8 mouse cellular contexts compared by ENCODE assay signal in genomic region chr9:103112471-103113271, GRCm38 (mm10). TPM values are rescaled to one million over a fixed set of nuclear protein-coding genes. Genes with fewer than 3 reads are reported as not detected.
A peak's percentile ranks its signal among the peaks of the same experiment; 100 is the strongest.
DNase-seq lines count a peak whose midpoint lies in the region; ATAC-seq and TF ChIP-seq lines count a peak whose summit lies in the region.

No protein-coding gene starts in this region.

- TF ChIP-seq POLR2A in kidney, adult 2 months (IDR thresholded peaks at IDR 0.05; ENCODE audit: low read depth, low read length): no peak

- no peaks in the 10 kb centered on the region for H3K36me3 ChIP-seq in kidney, adult 2 months (ENCODE audit: control insufficient read depth, insufficient read depth, low read length)
- no peaks in the 10 kb centered on the region for H3K36me3 ChIP-seq in forebrain, embryonic 11.5 days (ENCODE audit: control insufficient read depth, insufficient read depth, low read length)
- no peaks in the 10 kb centered on the region for H3K36me3 ChIP-seq in kidney, embryonic 16.5 days (ENCODE audit: insufficient read depth, low read length)
- H3K36me3 ChIP-seq in stomach, embryonic 15.5 days: no peaks in the 10 kb centered on the region

- H3K9ac ChIP-seq in forebrain, embryonic 11.5 days (ENCODE audit: low read length): peak overlapping the region; percentile 75
- H3K9ac ChIP-seq in kidney, embryonic 16.5 days (replicated peaks; ENCODE audit: low read length): peak overlapping the region; percentile 82
- peak overlapping the region; percentile 19; the same call in 1 of the 2 replicates for H3K9ac ChIP-seq in stomach, embryonic 15.5 days

- no peak overlapping the region for H3K27ac ChIP-seq in kidney, adult 2 months (ENCODE audit: insufficient read depth, low read depth, low read length)
- H3K27ac ChIP-seq in forebrain, embryonic 11.5 days (ENCODE audit: low read depth, low read length): peak overlapping the region; percentile 68; the same call in 1 of the 2 replicates
- no peak overlapping the region for H3K27ac ChIP-seq in kidney, embryonic 16.5 days (ENCODE audit: low read length)
- no peak overlapping the region for H3K27ac ChIP-seq in stomach, embryonic 15.5 days

- peak overlapping the region; percentile 82 for H3K4me2 ChIP-seq in forebrain, embryonic 11.5 days (ENCODE audit: low read depth, low read length, severe bottlenecking)
- H3K4me2 ChIP-seq in kidney, embryonic 16.5 days (replicated peaks; ENCODE audit: low read depth, low read length): peak overlapping the region; percentile 97
- H3K4me2 ChIP-seq in stomach, embryonic 15.5 days: peak overlapping the region; percentile 97

- no peaks in the 10 kb centered on the region for H3K9me3 ChIP-seq in forebrain, embryonic 11.5 days (ENCODE audit: control insufficient read depth, low read length)
- no peaks in the 10 kb centered on the region for H3K9me3 ChIP-seq in kidney, embryonic 16.5 days (ENCODE audit: low read length)
- no peaks in the 10 kb centered on the region for H3K9me3 ChIP-seq in stomach, embryonic 15.5 days

- peak overlapping the region; percentile 68 for H3K4me3 ChIP-seq in kidney, adult 2 months (ENCODE audit: insufficient read depth, low read depth, low read length)
- H3K4me3 ChIP-seq in forebrain, embryonic 11.5 days (ENCODE audit: low read depth, low read length): peak overlapping the region; percentile 74
- H3K4me3 ChIP-seq in kidney, embryonic 16.5 days (ENCODE audit: low read length): peak overlapping the region; percentile 67
- H3K4me3 ChIP-seq in stomach, embryonic 15.5 days (replicated peaks): peak overlapping the region; percentile 64

- peak; percentile 43 for ATAC-seq in forebrain, embryonic 11.5 days (replicated peaks; ENCODE audit: low FRiP score)
- ATAC-seq in kidney, embryonic 16.5 days (ENCODE audit: low FRiP score, low TSS enrichment): peak; percentile 52
- ATAC-seq in stomach, embryonic 15.5 days (ENCODE audit: insufficient read depth, low FRiP score, low read depth): peak; percentile 70
- no peak for ATAC-seq in erythroblast, adult 5-6 weeks (replicated peaks; ENCODE audit: low FRiP score, poor library complexity, severe bottlenecking)

- WGBS in kidney, adult 2 months: 7% methylated on average over 35 of the region's 35 CpGs
- WGBS in forebrain, embryonic 11.5 days: under 1% methylated on average over 35 of the region's 35 CpGs
- 1% methylated on average over 34 of the region's 35 CpGs for WGBS in kidney, embryonic 16.5 days
- WGBS in stomach, embryonic 15.5 days: 1% methylated on average over 35 of the region's 35 CpGs

- TF ChIP-seq CTCF in kidney, adult 2 months (conservative IDR thresholded peaks at IDR 0.05; ENCODE audit: insufficient read depth, insufficient read length, low read depth, low read length): no peak

- 0 out of 2 replicates have a peak, but pooled peaks cover 2% of the 10 kb centered on the region for H3K4me1 ChIP-seq in kidney, adult 2 months (ENCODE audit: control insufficient read depth, insufficient read depth, low read length)
- H3K4me1 ChIP-seq in forebrain, embryonic 11.5 days (replicated peaks; ENCODE audit: control insufficient read depth, insufficient read depth, low read length): peaks cover 11% of the 10 kb centered on the region
- peaks cover 29% of the 10 kb centered on the region for H3K4me1 ChIP-seq in kidney, embryonic 16.5 days (ENCODE audit: insufficient read depth, low read length)
- peaks cover 19% of the 10 kb centered on the region for H3K4me1 ChIP-seq in stomach, embryonic 15.5 days

- DNase-seq in kidney, adult 2 months: no peak
- no peak for DNase-seq in kidney, postnatal 14 days
- DNase-seq in brain, adult 2 months (ENCODE audit: low read depth, low spot score): peak; percentile 75
- peak; percentile 54 for DNase-seq in forebrain, embryonic 11.5 days (ENCODE audit: low spot score)
- peak; percentile 35 for DNase-seq in lung, postnatal 14 days

- no peaks in the 10 kb centered on the region for H3K27me3 ChIP-seq in kidney, adult 2 months (replicated peaks; ENCODE audit: control insufficient read depth, insufficient read depth, low read length)
- peaks cover 6% of the 10 kb centered on the region for H3K27me3 ChIP-seq in forebrain, embryonic 11.5 days (ENCODE audit: control insufficient read depth, insufficient read depth, low read length)
- peaks cover 41% of the 10 kb centered on the region for H3K27me3 ChIP-seq in kidney, embryonic 16.5 days (ENCODE audit: insufficient read depth, low read length)
- H3K27me3 ChIP-seq in stomach, embryonic 15.5 days (replicated peaks): peaks cover 50% of the 10 kb centered on the region

RNA-seq across cellular contexts. Expression of gene Rab6b, which starts 1.1 kb away (rescaled TPM):
- polyA plus RNA-seq in kidney, adult 2 months (2012; rRNA removed): 2.7 and 3.8 TPM in 2 replicates
- polyA plus RNA-seq in forebrain, embryonic 11.5 days (2014; fragmentation: Nextera tagmentation; extraction: Ambion mirVana): 12.5 and 13.6 TPM in 2 replicates
- polyA plus RNA-seq in kidney, embryonic 16.5 days (2015; fragmentation: Nextera tagmentation; extraction: Ambion mirVana): 5.2 and 6.1 TPM in 2 replicates
- polyA plus RNA-seq in stomach, embryonic 15.5 days (2015; fragmentation: Nextera tagmentation; extraction: Ambion mirVana): 5.6 and 7.3 TPM in 2 replicates
- total RNA-seq in erythroblast, adult 5-6 weeks (2015; ENCODE audit: low replicate concordance): 0.84 TPM in 1 of 2 replicates, not detected in the other
- total RNA-seq in erythroblast, adult 5-6 weeks (2017; ENCODE audit: low replicate concordance): 0.09 TPM in 1 of 2 replicates, not detected in the other

Comparison
In these comparisons a context has a peak if more than half of its experiments do, and no peak if none do; other contexts are left out.
1. DNase-seq: peak in brain, adult 2 months (single experiment), forebrain, embryonic 11.5 days (single experiment) and lung, postnatal 14 days (single experiment); none in kidney, adult 2 months (single experiment) and kidney, postnatal 14 days (single experiment).
2. H3K9ac ChIP-seq: peak in every context shown above with its lines; median percentile 82 in kidney, embryonic 16.5 days; 75 in forebrain, embryonic 11.5 days; 19 in stomach, embryonic 15.5 days.
3. Peak in every context shown above with its lines, with median percentiles within 50 percentile points of each other: H3K4me3 ChIP-seq and H3K4me2 ChIP-seq.